Mouse (Mus musculus) left cerebral cortex, postnatal 14 days (tissue): ENCODE data around the gene AI481877. TPM values are rescaled to one million over a fixed set of nuclear protein-coding genes. Genes with fewer than 3 reads are reported as not detected.

Experiments
- DNase-seq, 2 experiments: peaks; one replicate each; pipeline ENCODE4 v3.0.0; 2021 to 2022; ENCODE audit warnings: low spot score in 2 of 2, mixed read lengths in 1 of 2
- intact Hi-C: fragments of 180-260 bp; cut with DNase I; formaldehyde crosslinking; loops from one replicate; pipeline ENCODE4 v1.15.1; 2025
- total RNA-seq, 2 experiments: library from RNA; stranded (reverse); gene quantifications; 2 replicates each; pipeline ENCODE4 v1.2.3; 2021

The AI481877 gene
- total RNA-seq, 2 experiments from 2014 or later: not detected

DNA sequence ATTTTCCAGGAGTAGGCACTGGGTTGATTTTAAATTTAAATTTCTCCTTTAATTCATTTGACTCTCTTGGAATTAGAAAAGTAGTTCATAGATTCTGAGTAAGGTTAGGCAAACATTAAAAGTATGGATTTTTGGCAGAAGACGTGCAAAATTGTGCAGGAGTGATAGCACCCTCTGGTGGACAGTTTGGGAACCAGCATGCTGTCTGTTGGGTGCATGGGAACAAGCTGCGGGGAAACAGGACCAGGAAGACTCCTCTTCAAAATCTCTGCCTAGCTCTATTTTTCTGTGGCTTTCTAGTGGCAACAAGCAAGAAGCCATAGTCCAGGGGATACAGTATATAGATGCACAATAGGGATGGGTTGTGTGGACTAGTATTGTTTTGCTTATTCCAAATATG is 139.1 kb downstream of the AI481877 start:
- peak; percentile 85 to 86 for DNase-seq
- intact Hi-C loops: loop anchor here (2.0 to 5.0 kb wide), 2 partner anchors 15 to 38 kb away; partner anchors contain the start of gene Gng10

DNA sequence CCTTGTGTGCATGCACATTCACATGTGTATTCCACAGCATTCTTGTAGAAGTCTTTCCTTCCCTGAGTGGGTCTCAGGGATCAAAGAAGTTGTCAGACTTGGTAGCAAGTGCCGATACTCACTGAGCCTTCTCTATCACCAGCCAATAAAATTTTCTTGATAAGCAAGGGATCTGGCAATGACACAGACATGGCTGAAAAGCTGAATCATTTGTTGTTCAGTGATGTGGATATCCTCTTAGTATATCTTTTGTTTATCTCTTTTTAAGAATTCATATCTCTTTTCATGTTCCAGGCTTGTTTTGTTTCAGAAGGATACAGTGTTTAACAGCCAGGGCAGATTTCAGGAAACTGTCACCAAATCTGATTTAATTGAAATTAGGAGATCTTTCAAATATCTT is 140.1 kb downstream of the AI481877 start:
- intact Hi-C loops: no loop called here
- no peak for DNase-seq

DNA sequence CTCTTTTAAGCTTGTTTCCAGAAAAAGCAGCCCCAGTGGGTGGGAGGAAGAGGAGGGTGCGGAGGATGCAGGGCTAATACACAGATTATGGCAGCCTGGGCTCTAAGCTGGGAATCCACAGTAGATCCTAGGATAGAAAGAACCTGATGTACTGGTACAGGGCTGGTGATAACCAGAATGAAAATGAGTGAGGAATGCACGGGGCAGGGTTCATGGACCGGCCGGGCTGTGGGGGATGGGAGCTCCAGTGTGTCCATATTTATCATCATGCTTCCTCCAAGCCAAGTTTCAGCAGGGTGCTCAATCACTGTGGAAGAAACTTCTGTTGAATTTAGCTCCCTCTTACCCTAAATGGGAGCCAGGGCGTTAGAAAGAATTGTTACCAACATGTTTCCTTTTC is 141.7 kb downstream of the AI481877 start:
- no peak for DNase-seq
- intact Hi-C loops: no loop called here

- intact Hi-C loops: no loop called here
- DNase-seq: no peak
Measured at GRCm38 (mm10) chr4:58995251-58995693, 143.5 kb downstream of the AI481877 start.

- no peak for DNase-seq
- intact Hi-C loops: no loop called here
Measured at GRCm38 (mm10) chr4:58994762-58995161, 144.0 kb downstream of the AI481877 start, which contains the start of gene Dnajc25. Dnajc25 (plus strand) TSS chr4:58995062.

Other genes starting within 250 kb of the AI481877 start
- 100 to 1,000 TPM; 134 to 145 TPM for gene Ecpas, start 226.2 kb downstream of the AI481877 start, total RNA-seq
- gene Zkscan16, start 195.4 kb downstream of the AI481877 start, total RNA-seq: 10 to 100 TPM; 23.2 to 31.1 TPM
- gene Ptgr1, start 151.9 kb downstream of the AI481877 start, total RNA-seq: 1 to 10 TPM; 1.6 to 2.4 TPM
- gene Dnajc25, start 143.9 kb downstream of the AI481877 start, total RNA-seq: 1 to 10 TPM; 6.5 to 7.7 TPM
- 1 to 10 TPM in 1 of 2 experiments, under 1 TPM in 1; 0.70 to 3.1 TPM for gene Gm20503, start 135.8 kb downstream of the AI481877 start, total RNA-seq
- gene Gng10, start 103.9 kb downstream of the AI481877 start, total RNA-seq: 10 to 100 TPM; 84.9 to 96.0 TPM
- 10 to 100 TPM; 92.8 to 93.8 TPM for gene Ugcg, start 50.3 kb upstream of the AI481877 start, total RNA-seq